Comparison of ENCODE assay signal across 19 mouse cellular contexts in the genomic region with DNA sequence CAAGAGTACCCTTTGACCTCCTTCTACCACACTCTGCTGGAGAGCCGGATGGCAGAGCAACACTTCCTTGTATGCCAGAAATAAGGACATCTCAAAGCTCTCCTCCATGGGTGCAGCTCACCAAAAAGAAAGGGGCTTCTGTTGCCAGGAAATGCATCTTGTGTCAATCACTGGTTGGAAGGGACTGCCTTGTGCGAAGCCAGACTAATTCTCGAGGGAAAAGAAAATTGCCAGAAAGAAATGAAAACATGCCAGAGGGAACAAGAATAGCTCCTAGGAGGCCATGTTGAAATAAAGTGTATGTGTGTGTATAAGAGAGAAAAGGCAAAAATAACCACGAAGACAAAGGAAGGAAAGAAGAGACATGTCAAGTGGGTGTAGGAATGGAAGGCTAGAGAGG.
DNase-seq lines count a peak whose midpoint lies in the region; ATAC-seq lines count a peak whose summit lies in the region.
"Had no signal": no experiment of that assay in that cellular context is flagged by ENCODE, and none has a peak within 500 bp of the region (broad histone marks: within the 10 kb centered on the region; RNA-seq: fewer than 3 reads in every experiment).

No protein-coding gene starts in this region.

- H3K27me3 ChIP-seq in heart, embryonic 11.5 days (ENCODE audit: control insufficient read depth, insufficient read depth, low read length): no peaks in the 10 kb centered on the region
- H3K27me3 ChIP-seq: embryonic facial prominence, embryonic 13.5 days; forebrain, embryonic 15.5 days; hindbrain, embryonic 15.5 days; Patski had no signal

- H3K4me2 ChIP-seq in heart, embryonic 11.5 days: no peak overlapping the region
- H3K4me2 ChIP-seq: embryonic facial prominence, embryonic 13.5 days; forebrain, embryonic 15.5 days; hindbrain, embryonic 15.5 days had no signal

- ATAC-seq in heart, embryonic 11.5 days (replicated peaks; ENCODE audit: insufficient number of reproducible peaks, low FRiP score, low TSS enrichment): no peak
- ATAC-seq: activated CD4-positive, CD25-positive, alpha-beta regulatory T cell, adult 4 months; forebrain, embryonic 15.5 days; intestine, embryonic 16.5 days; Patski had no signal

- H3K4me3 ChIP-seq in heart, embryonic 11.5 days (ENCODE audit: low read depth, low read length): no peak overlapping the region
- no peak overlapping the region for H3K4me3 ChIP-seq in brown adipose tissue, adult 24 weeks (ENCODE audit: insufficient read depth, low read depth, low read length)
- H3K4me3 ChIP-seq: embryonic facial prominence, embryonic 13.5 days; forebrain, embryonic 15.5 days; hindbrain, embryonic 15.5 days had no signal

- H3K9me3 ChIP-seq in heart, embryonic 11.5 days (replicated peaks; ENCODE audit: control insufficient read depth, low read length): no peaks in the 10 kb centered on the region
- H3K9me3 ChIP-seq: embryonic facial prominence, embryonic 13.5 days; forebrain, embryonic 15.5 days; hindbrain, embryonic 15.5 days had no signal

- no peaks in the 10 kb centered on the region for H3K36me3 ChIP-seq in heart, embryonic 11.5 days (ENCODE audit: control insufficient read depth, insufficient read depth, low read length)
- H3K36me3 ChIP-seq: embryonic facial prominence, embryonic 13.5 days; forebrain, embryonic 15.5 days; hindbrain, embryonic 15.5 days had no signal

- H3K9ac ChIP-seq in heart, embryonic 11.5 days (ENCODE audit: low read depth, low read length): no peak overlapping the region
- H3K9ac ChIP-seq: embryonic facial prominence, embryonic 13.5 days; forebrain, embryonic 15.5 days; hindbrain, embryonic 15.5 days had no signal

- H3K27ac ChIP-seq in heart, embryonic 11.5 days (ENCODE audit: low read depth, low read length): no peak overlapping the region
- peak overlapping the region; percentile 65 for H3K27ac ChIP-seq in brown adipose tissue, adult 24 weeks (replicated peaks; ENCODE audit: low read depth, low read length)
- H3K27ac ChIP-seq: embryonic facial prominence, embryonic 13.5 days; forebrain, embryonic 15.5 days; hindbrain, embryonic 15.5 days had no signal

- WGBS in heart, embryonic 11.5 days (ENCODE audit: insufficient replicate concordance): 70% methylated on average over 4 of the region's 4 CpGs

- peaks cover 7% of the 10 kb centered on the region for H3K4me1 ChIP-seq in heart, embryonic 11.5 days (ENCODE audit: control insufficient read depth, insufficient read depth, low read length)
- H3K4me1 ChIP-seq in brown adipose tissue, adult 24 weeks (ENCODE audit: control insufficient read depth, insufficient read depth, insufficient read length, low read length): no peaks in the 10 kb centered on the region

- peak; percentile 26 for DNase-seq in adrenal gland, postnatal 10 days
- DNase-seq in adrenal gland, adult 18-20 months (ENCODE audit: low spot score in 2 of 2): no peak
- DNase-seq in heart, adult 18-20 months: peak; percentile 44 to 50
- peak; percentile 12 for DNase-seq in NIH3T3 (ENCODE audit: low read depth)
- no peak for DNase-seq in kidney, adult 11 months
- DNase-seq: adrenal gland, postnatal 25 days; cerebellum, adult 11 months; cerebellum, adult 9-10 months; cerebellum, postnatal 25 days; gastrocnemius, postnatal 14 days; kidney, adult 8-10 months had no signal

Comparison
In these comparisons a context has a peak if more than half of its experiments do, and no peak if none do; other contexts are left out.
1. DNase-seq: peak in adrenal gland, postnatal 10 days (single experiment), heart, adult 18-20 months (2 of 2) and NIH3T3 (single experiment); none in adrenal gland, adult 18-20 months (0 of 2) and kidney, adult 11 months (single experiment).